Mouse (Mus musculus) ovary, postnatal 14 days (tissue): ENCODE results near the gene Adora1.
"Not testable (repeated sequence)": the region's sequence is repeated elsewhere in the genome, so short reads cannot be mapped to it uniquely, and the experiment has no call there.

ENCODE experiments used
- DNase-seq: peaks from one replicate; pipeline ENCODE4 v3.0.0; 2022; ENCODE audit warnings: low spot score

Gene Adora1

GRCm38 (mm10) chr1:134235391-134235921 is at the start of gene Adora1:
TSS of gene Adora1 (minus strand) at chr1:134235431.
- no peak for DNase-seq

GRCm38 (mm10) chr1:134283108-134283507 is 47.9 kb upstream of the Adora1 start:
- DNase-seq: no peak

GRCm38 (mm10) chr1:134282342-134282741 is 47.1 kb upstream of the Adora1 start:
- DNase-seq: no peak

GRCm38 (mm10) chr1:134281563-134281962 is 46.3 kb upstream of the Adora1 start:
- DNase-seq: no peak

- DNase-seq: no peak
These were observed 44.9 kb upstream of the Adora1 start for GRCm38 (mm10) chr1:134280174-134280573.

- DNase-seq: no peak
These were observed 41.6 kb upstream of the Adora1 start for GRCm38 (mm10) chr1:134276823-134277222.

GRCm38 (mm10) chr1:134275616-134276464 is 40.6 kb upstream of the Adora1 start:
- DNase-seq: no peak

GRCm38 (mm10) chr1:134274483-134274920 is 39.3 kb upstream of the Adora1 start:
- DNase-seq: no peak

- no peak for DNase-seq
These were observed 38.5 kb upstream of the Adora1 start for GRCm38 (mm10) chr1:134273493-134274395.

GRCm38 (mm10) chr1:134272754-134273250 is 37.6 kb upstream of the Adora1 start:
- no peak for DNase-seq

GRCm38 (mm10) chr1:134270026-134270425 is 34.8 kb upstream of the Adora1 start:
- no peak for DNase-seq

GRCm38 (mm10) chr1:134265797-134266196 is 30.6 kb upstream of the Adora1 start:
- no peak for DNase-seq

- DNase-seq: no peak
These were observed 29.1 kb upstream of the Adora1 start for GRCm38 (mm10) chr1:134264341-134264740.

- DNase-seq: not testable (repeated sequence)
These were observed 14.4 kb upstream of the Adora1 start for GRCm38 (mm10) chr1:134249681-134250080.

- DNase-seq: no peak
These were observed 11.4 kb upstream of the Adora1 start for GRCm38 (mm10) chr1:134246590-134246989.

GRCm38 (mm10) chr1:134245004-134245717 is 9.9 kb upstream of the Adora1 start:
- no peak for DNase-seq

- DNase-seq: peak; percentile 91
These were observed 9.0 kb upstream of the Adora1 start for GRCm38 (mm10) chr1:134243948-134244914.

- DNase-seq: no peak
These were observed 8.3 kb upstream of the Adora1 start for GRCm38 (mm10) chr1:134243505-134243904.

GRCm38 (mm10) chr1:134242286-134242685 is 7.1 kb upstream of the Adora1 start:
- no peak for DNase-seq

- no peak for DNase-seq
These were observed 6.1 kb upstream of the Adora1 start for GRCm38 (mm10) chr1:134241298-134241697.
